Mouse (Mus musculus) MEL (cell line): ENCODE results near the gene Myh6. TPM values are rescaled to one million over a fixed set of nuclear protein-coding genes. Genes with fewer than 3 reads are reported as not detected.

Experiments
- DNase-seq: peaks from one replicate; pipeline ENCODE4 v3.0.0; 2011; ENCODE audit warnings: low read depth, low spot score
- H3K27ac ChIP-seq: 2 replicates; pipeline ENCODE4 v1.5.1; 2012; ENCODE audit warnings: low read depth, mild to moderate bottlenecking, control low read depth, low read length, moderate library complexity; ENCODE audit not compliant: control insufficient read depth
- H3K27me3 ChIP-seq, 2 experiments: fragments of 150-350 bp in 1 of 2; sonication (generic) in 1 of 2; 2 replicates each; pipeline ENCODE4 v1.6.1; 2012; ENCODE audit warnings: low read length in 2 of 2, mild to moderate bottlenecking in 2 of 2, improper control_type of control experiment in 1 of 2, moderate library complexity in 1 of 2; ENCODE audit not compliant: insufficient read depth in 2 of 2, control insufficient read depth in 1 of 2
- H3K36me3 ChIP-seq, 2 experiments: 2 replicates each; pipeline ENCODE4 v1.6.1; 2012 to 2014; ENCODE audit warnings: low read length in 2 of 2, improper control_type of control experiment in 1 of 2, inconsistent platforms in 1 of 2, mild to moderate bottlenecking in 1 of 2; ENCODE audit not compliant: insufficient read depth in 2 of 2, control insufficient read depth in 1 of 2
- H3K4me1 ChIP-seq, 2 experiments: fragments of 150-350 bp in 1 of 2; sonication (generic) in 1 of 2; 2 replicates each; pipeline ENCODE4 v1.6.1; 2012; ENCODE audit warnings: low read length in 2 of 2, improper control_type of control experiment in 1 of 2, mild to moderate bottlenecking in 1 of 2; ENCODE audit not compliant: insufficient read depth in 2 of 2, control insufficient read depth in 1 of 2
- H3K4me3 ChIP-seq, 2 experiments: fragments of 150-350 bp in 1 of 2; sonication (generic) in 1 of 2; 2 replicates each; pipeline ENCODE4 v1.5.1; 2012; ENCODE audit warnings: low read depth in 2 of 2, low read length in 2 of 2, mild to moderate bottlenecking in 2 of 2, moderate library complexity in 2 of 2, control low read depth in 1 of 2, improper control_type of control experiment in 1 of 2; ENCODE audit not compliant: control insufficient read depth in 1 of 2, insufficient read depth in 1 of 2
- H3K79me2 ChIP-seq: 2 replicates; pipeline ENCODE4 v1.6.1; 2012; ENCODE audit warnings: mild to moderate bottlenecking, low read length, moderate library complexity; ENCODE audit not compliant: control insufficient read depth, poor library complexity, insufficient read depth
- H3K9ac ChIP-seq: 2 replicates; pipeline ENCODE4 v1.6.1; 2012; ENCODE audit warnings: low read depth, mild to moderate bottlenecking, control low read depth, low read length, moderate library complexity; ENCODE audit not compliant: control insufficient read depth, poor library complexity, severe bottlenecking
- H3K9me3 ChIP-seq: fragments of 150-350 bp; sonication (generic); replicated peaks from 2 replicates; pipeline ENCODE4 v1.6.1; 2012; ENCODE audit warnings: mild to moderate bottlenecking, low read length, improper control_type of control experiment, moderate library complexity; ENCODE audit not compliant: insufficient read depth
- BHLHE40 ChIP-seq: IDR thresholded peaks from 2 replicates; pipeline ENCODE4 v1.6.1; 2012; ENCODE audit warnings: low read depth, mild to moderate bottlenecking, inconsistent platforms, low read length, improper control_type of control experiment, borderline replicate concordance
- CHD1 ChIP-seq: IDR thresholded peaks from 2 replicates; pipeline ENCODE4 v1.6.1; 2012; ENCODE audit warnings: low read depth, mild to moderate bottlenecking, inconsistent platforms, low read length, improper control_type of control experiment
- CHD2 ChIP-seq: IDR thresholded peaks from 2 replicates; pipeline ENCODE4 v1.6.1; 2011; ENCODE audit warnings: low read length, improper control_type of control experiment
- CTCF ChIP-seq, 3 experiments: IDR thresholded peaks in 2 of 3; conservative IDR thresholded peaks in 1 of 3; 2 replicates each; pipeline ENCODE4 v1.5.1; 2011 to 2012; ENCODE audit warnings: low read length in 3 of 3, low read depth in 2 of 3, mild to moderate bottlenecking in 2 of 3, improper control_type of control experiment in 1 of 3, inconsistent platforms in 1 of 3, mixed read lengths in 1 of 3, moderate library complexity in 1 of 3; ENCODE audit not compliant: control insufficient read depth in 1 of 3, insufficient read depth in 1 of 3, poor library complexity in 1 of 3, severe bottlenecking in 1 of 3
- E2F4 ChIP-seq: IDR thresholded peaks from 2 replicates; pipeline ENCODE4 v1.6.1; 2011; ENCODE audit warnings: low read depth, low read length, improper control_type of control experiment, borderline replicate concordance
- ETS1 ChIP-seq: IDR thresholded peaks from 2 replicates; pipeline ENCODE4 v1.6.1; 2012; ENCODE audit warnings: low read depth, mild to moderate bottlenecking, inconsistent platforms, low read length, improper control_type of control experiment, moderate library complexity
- GABPA ChIP-seq: IDR thresholded peaks from 2 replicates; pipeline ENCODE4 v1.6.1; 2012; ENCODE audit warnings: low read depth, mild to moderate bottlenecking, inconsistent platforms, low read length, improper control_type of control experiment, moderate library complexity
- HCFC1 ChIP-seq: IDR thresholded peaks from 2 replicates; pipeline ENCODE4 v1.6.1; 2012; ENCODE audit warnings: low read depth, mild to moderate bottlenecking, inconsistent platforms, low read length, improper control_type of control experiment, moderate library complexity
- JUND ChIP-seq: IDR thresholded peaks from 2 replicates; pipeline ENCODE4 v1.6.1; 2011; ENCODE audit warnings: low read depth, mild to moderate bottlenecking, improper control_type of control experiment, low read length
- MAFK ChIP-seq: IDR thresholded peaks from 2 replicates; pipeline ENCODE4 v1.6.1; 2011; ENCODE audit warnings: low read depth, mild to moderate bottlenecking, low read length, improper control_type of control experiment, borderline replicate concordance
- MAZ ChIP-seq: IDR thresholded peaks from 2 replicates; pipeline ENCODE4 v1.6.1; 2012; ENCODE audit warnings: low read depth, mild to moderate bottlenecking, inconsistent platforms, low read length, improper control_type of control experiment
- MXI1 ChIP-seq: IDR thresholded peaks from 2 replicates; pipeline ENCODE4 v1.6.1; 2011; ENCODE audit warnings: mild to moderate bottlenecking, low read depth, low read length, improper control_type of control experiment
- MYC ChIP-seq: IDR thresholded peaks from 2 replicates; pipeline ENCODE4 v1.6.1; 2011; ENCODE audit warnings: low read depth, mild to moderate bottlenecking, low read length, improper control_type of control experiment, moderate library complexity
- NELFE ChIP-seq: IDR thresholded peaks from 2 replicates; pipeline ENCODE4 v1.6.1; 2011; ENCODE audit warnings: low read depth, low read length, improper control_type of control experiment
- NRF1 ChIP-seq: IDR thresholded peaks from 2 replicates; pipeline ENCODE4 v1.6.1; 2014; ENCODE audit warnings: low read depth, mild to moderate bottlenecking, inconsistent platforms, low read length, improper control_type of control experiment, moderate library complexity; ENCODE audit not compliant: poor library complexity, insufficient read depth, severe bottlenecking
- POLR2AphosphoS2 ChIP-seq: IDR thresholded peaks from 2 replicates; pipeline ENCODE4 v1.6.1; 2011; ENCODE audit warnings: low read length, improper control_type of control experiment
- RAD21 ChIP-seq: IDR thresholded peaks from 2 replicates; pipeline ENCODE4 v1.6.1; 2011; ENCODE audit warnings: mild to moderate bottlenecking, low read depth, low read length, improper control_type of control experiment
- RCOR1 ChIP-seq: IDR thresholded peaks from 2 replicates; pipeline ENCODE4 v1.6.1; 2012; ENCODE audit warnings: low read depth, mild to moderate bottlenecking, inconsistent platforms, low read length, improper control_type of control experiment
- SIN3A ChIP-seq: IDR thresholded peaks from 2 replicates; pipeline ENCODE4 v1.6.1; 2012; ENCODE audit warnings: low read length, improper control_type of control experiment, inconsistent platforms
- SMC3 ChIP-seq: IDR thresholded peaks from 2 replicates; pipeline ENCODE4 v1.6.1; 2011; ENCODE audit warnings: low read depth, low read length, improper control_type of control experiment
- TAL1 ChIP-seq: IDR thresholded peaks from 2 replicates; pipeline ENCODE4 v1.6.1; 2012; ENCODE audit warnings: mild to moderate bottlenecking, inconsistent platforms, low read length, moderate library complexity, mixed read lengths
- TBP ChIP-seq: IDR thresholded peaks from 2 replicates; pipeline ENCODE4 v1.8.0; 2011; ENCODE audit warnings: low read depth, low read length, improper control_type of control experiment
- TCF12 ChIP-seq: IDR thresholded peaks from 2 replicates; pipeline ENCODE4 v1.6.1; 2014; ENCODE audit warnings: low read depth, mild to moderate bottlenecking, inconsistent platforms, low read length, improper control_type of control experiment, moderate library complexity
- UBTF ChIP-seq: IDR thresholded peaks from 2 replicates; pipeline ENCODE4 v1.6.1; 2012; ENCODE audit warnings: low read depth, mild to moderate bottlenecking, inconsistent platforms, low read length, improper control_type of control experiment, moderate library complexity, borderline replicate concordance; ENCODE audit not compliant: insufficient read depth
- USF1 ChIP-seq: IDR thresholded peaks from 2 replicates; pipeline ENCODE4 v1.6.1; 2014; ENCODE audit warnings: low read depth, mild to moderate bottlenecking, inconsistent platforms, low read length, improper control_type of control experiment, moderate library complexity
- polyA plus RNA-seq, 2 experiments: library from polyadenylated mRNA; stranded (reverse) in 1 of 2; unstranded in 1 of 2; fragments of >175 nt in 1 of 2; fragments of >200 nt in 1 of 2; gene quantifications; 2 replicates each; pipeline versions ENCODE4 v1.2.1 to v1.2.4; 2012; ENCODE audit warnings: low replicate concordance in 2 of 2, low read depth in 1 of 2; ENCODE audit not compliant: insufficient read length in 2 of 2, insufficient read depth in 1 of 2, missing spikeins in 1 of 2
- total RNA-seq: library from RNA; depleted of rRNA; stranded (reverse); fragments of 300-350 nt; gene quantifications from 2 replicates; pipeline ENCODE4 v1.2.3, GENCODE M21; 2012

The Myh6 gene
- total and polyA plus RNA-seq, 3 experiments: not detected

- no peaks in the 10 kb centered on the region for H3K9me3 ChIP-seq
- no peaks in the 10 kb centered on the region for H3K36me3 ChIP-seq
- no peak overlapping the region for H3K9ac ChIP-seq
- TF ChIP-seq TBP (no peak), ETS1 (no peak), GABPA (no peak), BHLHE40 (no peak), TCF12 (no peak), CTCF (IDR thresholded peaks at IDR 0.05 in 2 of 3, conservative IDR thresholded peaks at IDR 0.05 in 1 of 3; ENCODE audit: control insufficient read depth in 1 of 3, insufficient read depth in 1 of 3, low read depth in 2 of 3, low read length in 3 of 3, poor library complexity in 1 of 3, severe bottlenecking in 1 of 3) (no peak), CHD1 (no peak), RAD21 (no peak), E2F4 (no peak), MXI1 (no peak), MAFK (no peak), CHD2 (no peak), RCOR1 (no peak), UBTF (no peak), TAL1 (no peak), MAZ (no peak), HCFC1 (no peak), JUND (no peak)
- no peak overlapping the region for H3K4me3 ChIP-seq
- H3K4me1 ChIP-seq: no peaks in the 10 kb centered on the region
- H3K27me3 ChIP-seq: peaks cover 2 to 6% of the 10 kb centered on the region in 2 experiments; a peak in 2 of 4 replicates
- H3K79me2 ChIP-seq: no peaks in the 10 kb centered on the region
- no peak overlapping the region for H3K27ac ChIP-seq
- no peak for DNase-seq
These were observed 12.3 kb downstream of the Myh6 start for GRCm38 (mm10) chr14:54954474-54954873.

GRCm38 (mm10) chr14:54953664-54954206, 13.0 kb downstream of the Myh6 start:
- no peak for DNase-seq
- Histone ChIP-seq H3K9ac (no peak overlapping the region), H3K27me3 (peaks cover 2 to 6% of the 10 kb centered on the region in 2 experiments; a peak in 2 of 4 replicates), H3K36me3 (no peaks in the 10 kb centered on the region), H3K79me2 (no peaks in the 10 kb centered on the region), H3K27ac (no peak overlapping the region), H3K9me3 (no peaks in the 10 kb centered on the region), H3K4me3 (no peak overlapping the region), H3K4me1 (no peaks in the 10 kb centered on the region)
- no peak for TF ChIP-seq MXI1
- TF ChIP-seq SIN3A: no peak
- TF ChIP-seq NRF1: no peak
- no peak for TF ChIP-seq USF1
- TF ChIP-seq SMC3: no peak
- no peak for TF ChIP-seq POLR2AphosphoS2
- TF ChIP-seq MAFK: no peak
- no peak for TF ChIP-seq RCOR1
- TF ChIP-seq GABPA: no peak
- no peak for TF ChIP-seq ETS1
- TF ChIP-seq E2F4: no peak
- TF ChIP-seq NELFE: no peak
- TF ChIP-seq BHLHE40: no peak
- TF ChIP-seq RAD21: no peak
- TF ChIP-seq MYC: no peak
